Mouse (Mus musculus): Measurements from ENCODE around the gene Foxb1.

GRCm38 (mm10) chr9:69747971-69748370 is 12.8 kb downstream of the Foxb1 start:
- TF ChIP-seq TAL1 (IDR thresholded peaks at IDR 0.05; ENCODE audit: low read length) = no peak
- no peak for TF ChIP-seq GATA1 (IDR thresholded peaks at IDR 0.05; ENCODE audit: low read length)
